Mouse (Mus musculus) forebrain, embryonic 10.5 days (tissue): ENCODE measurements around the gene Fan1. TPM values are rescaled to one million over a fixed set of nuclear protein-coding genes. Genes with fewer than 3 reads are reported as not detected.

Experiments used
- DNase-seq: peaks from one replicate; pipeline ENCODE4 v3.0.0-alpha.2; 2017; ENCODE audit warnings: low spot score; ENCODE audit errors: extremely low spot score
- H3K27ac ChIP-seq: fragments of 300-500 bp; sonication (generic); 2 replicates; pipeline ENCODE4 v1.5.1; 2016; ENCODE audit warnings: mild to moderate bottlenecking
- H3K27me3 ChIP-seq: fragments of 300-500 bp; sonication (generic); 2 replicates; pipeline ENCODE4 v1.6.1; 2016; ENCODE audit warnings: mild to moderate bottlenecking; ENCODE audit not compliant: poor library complexity, severe bottlenecking
- H3K36me3 ChIP-seq: fragments of 300-500 bp; sonication (generic); replicated peaks from 2 replicates; pipeline ENCODE4 v1.6.1; 2016; ENCODE audit warnings: mild to moderate bottlenecking, moderate library complexity
- H3K4me1 ChIP-seq: fragments of 300-500 bp; sonication (generic); 2 replicates; pipeline ENCODE4 v1.6.1; 2016
- H3K4me3 ChIP-seq: fragments of 300-500 bp; sonication (generic); 2 replicates; pipeline ENCODE4 v1.5.1; 2016; ENCODE audit warnings: mild to moderate bottlenecking, moderate library complexity
- H3K9me3 ChIP-seq: fragments of 300-500 bp; sonication (generic); 2 replicates; pipeline ENCODE4 v1.6.1; 2016; ENCODE audit warnings: mild to moderate bottlenecking, moderate library complexity
- WGBS: fragments of 180-500 bp; shearing (Covaris S2); methylation state at CpG from one replicate; pipeline ENCODE4 v1.1.7; 2016; 5-methylcytosine and 5-hydroxymethylcytosine counted together
- polyA plus RNA-seq: library from polyadenylated mRNA; unstranded; fragments of >200 nt; fragmentation: Nextera tagmentation; extraction: Ambion mirVana; gene quantifications from 2 replicates; pipeline ENCODE4 v1.2.1, GENCODE M21; 2016

The Fan1 gene
- polyA plus RNA-seq: 9.5 and 10.4 TPM in 2 replicates

GRCm38 (mm10) chr7:64373830-64374562 lies at the start of gene Fan1:
Fan1 (minus strand) TSS chr7:64374095.
- 5% methylated on average over 27 of the region's 27 CpGs for WGBS
- H3K27ac ChIP-seq: peak within 1 kb of the TSS; percentile 93
- peak; percentile 86 for DNase-seq
- H3K27me3 ChIP-seq: no peaks in the 10 kb centered on the region
- H3K4me1 ChIP-seq: peaks cover 14% of the 10 kb centered on the region
- H3K36me3 ChIP-seq: peaks cover 71% of the 10 kb centered on the region
- H3K9me3 ChIP-seq: no peaks in the 10 kb centered on the region
- peak within 1 kb of the TSS; percentile 72 for H3K4me3 ChIP-seq

- H3K27me3 ChIP-seq: no peaks in the 10 kb centered on the region
- WGBS: 93% methylated on average over 8 of the region's 8 CpGs
- H3K36me3 ChIP-seq: no peaks in the 10 kb centered on the region
- DNase-seq: no peak
- no peak overlapping the region for H3K4me3 ChIP-seq
- no peaks in the 10 kb centered on the region for H3K4me1 ChIP-seq
- no peak overlapping the region for H3K27ac ChIP-seq
- H3K9me3 ChIP-seq: no peaks in the 10 kb centered on the region
These were observed 30.1 kb upstream of the Fan1 start for GRCm38 (mm10) chr7:64403989-64404388.

GRCm38 (mm10) chr7:64402452-64402851 lies 28.6 kb upstream of the Fan1 start:
- 93% methylated on average over 4 of the region's 4 CpGs for WGBS

DNA sequence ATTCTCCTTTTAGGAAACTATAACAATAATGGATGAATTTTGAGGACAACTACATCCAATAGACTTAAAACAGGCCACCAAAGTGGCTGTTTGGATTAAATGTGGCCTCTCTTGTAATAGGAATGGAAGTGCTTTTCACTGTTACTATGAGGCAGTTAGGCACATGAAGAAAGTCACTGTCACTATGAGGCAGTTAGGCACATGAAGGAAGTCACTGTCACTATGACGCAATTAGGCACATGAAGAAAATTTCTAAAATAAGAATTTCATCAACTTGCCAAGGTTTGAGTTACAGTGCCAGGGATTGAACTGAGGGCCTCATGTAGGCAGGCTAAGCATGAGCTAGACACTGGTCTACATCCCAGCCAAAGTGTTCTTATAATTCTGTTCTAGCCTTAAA lies 26.8 kb upstream of the Fan1 start:
- H3K9me3 ChIP-seq: no peaks in the 10 kb centered on the region
- H3K36me3 ChIP-seq: no peaks in the 10 kb centered on the region
- DNase-seq: no peak
- no peaks in the 10 kb centered on the region for H3K4me1 ChIP-seq
- no peak overlapping the region for H3K4me3 ChIP-seq
- no peaks in the 10 kb centered on the region for H3K27me3 ChIP-seq
- 87% methylated on average over 1 of the region's 1 CpGs for WGBS
- no peak overlapping the region for H3K27ac ChIP-seq

More at GRCm38 (mm10) chr7:64402452-64402851, 28.6 kb upstream of the Fan1 start:
- DNase-seq: no peak
- Histone ChIP-seq H3K9me3 (no peaks in the 10 kb centered on the region), H3K4me3 (no peak overlapping the region), H3K27me3 (no peaks in the 10 kb centered on the region), H3K27ac (no peak overlapping the region), H3K36me3 (no peaks in the 10 kb centered on the region), H3K4me1 (no peaks in the 10 kb centered on the region)

- H3K9me3 ChIP-seq: no peaks in the 10 kb centered on the region
- H3K36me3 ChIP-seq: peaks cover 22% of the 10 kb centered on the region
- H3K4me3 ChIP-seq: peak overlapping the region; percentile 78
- WGBS: 2% methylated on average over 15 of the region's 15 CpGs
- peaks cover 24% of the 10 kb centered on the region for H3K4me1 ChIP-seq
- no peaks in the 10 kb centered on the region for H3K27me3 ChIP-seq
- DNase-seq: no peak
- H3K27ac ChIP-seq: peak overlapping the region; percentile 90
These were observed 18.9 kb upstream of the Fan1 start for GRCm38 (mm10) chr7:64392819-64393151.

- no peaks in the 10 kb centered on the region for H3K27me3 ChIP-seq
- no peaks in the 10 kb centered on the region for H3K9me3 ChIP-seq
- WGBS: under 1% methylated on average over 54 of the region's 54 CpGs
- H3K36me3 ChIP-seq: peaks cover 27% of the 10 kb centered on the region
- peaks cover 24% of the 10 kb centered on the region for H3K4me1 ChIP-seq
- H3K27ac ChIP-seq: peak within 1 kb of the TSS; percentile 90
- peak within 1 kb of the TSS; percentile 78 for H3K4me3 ChIP-seq
- peak; percentile 98 for DNase-seq
These were observed 18.4 kb upstream of the Fan1 start, which contains the start of the genes Mphosph10 and Mcee for GRCm38 (mm10) chr7:64392122-64392818. Mphosph10 (minus strand) TSS chr7:64392268. Mcee (plus strand) TSS chr7:64392607.

- peak overlapping the region; percentile 90 for H3K27ac ChIP-seq
- DNase-seq: no peak
These were observed 17.6 kb upstream of the Fan1 start for GRCm38 (mm10) chr7:64391479-64391878.

GRCm38 (mm10) chr7:64373147-64373829 lies 607 bp downstream of the Fan1 start:
- no peak for DNase-seq
- H3K27ac ChIP-seq: peak overlapping the region; percentile 93
- 18% methylated on average over 18 of the region's 18 CpGs for WGBS
- H3K9me3 ChIP-seq: no peaks in the 10 kb centered on the region
- peak overlapping the region; percentile 72 for H3K4me3 ChIP-seq
- peaks cover 71% of the 10 kb centered on the region for H3K36me3 ChIP-seq
- H3K4me1 ChIP-seq: peaks cover 14% of the 10 kb centered on the region
- H3K27me3 ChIP-seq: no peaks in the 10 kb centered on the region

More at GRCm38 (mm10) chr7:64391479-64391878, 17.6 kb upstream of the Fan1 start:
- 3% methylated on average over 8 of the region's 8 CpGs for WGBS
- peak overlapping the region; percentile 78 for H3K4me3 ChIP-seq
- no peaks in the 10 kb centered on the region for H3K27me3 ChIP-seq
- no peaks in the 10 kb centered on the region for H3K9me3 ChIP-seq
- peaks cover 35% of the 10 kb centered on the region for H3K36me3 ChIP-seq
- peaks cover 24% of the 10 kb centered on the region for H3K4me1 ChIP-seq

- H3K4me3 ChIP-seq: peak overlapping the region; percentile 72; the same call in 1 of the 2 replicates
These were observed 1.7 kb downstream of the Fan1 start for GRCm38 (mm10) chr7:64371940-64372878.

DNA sequence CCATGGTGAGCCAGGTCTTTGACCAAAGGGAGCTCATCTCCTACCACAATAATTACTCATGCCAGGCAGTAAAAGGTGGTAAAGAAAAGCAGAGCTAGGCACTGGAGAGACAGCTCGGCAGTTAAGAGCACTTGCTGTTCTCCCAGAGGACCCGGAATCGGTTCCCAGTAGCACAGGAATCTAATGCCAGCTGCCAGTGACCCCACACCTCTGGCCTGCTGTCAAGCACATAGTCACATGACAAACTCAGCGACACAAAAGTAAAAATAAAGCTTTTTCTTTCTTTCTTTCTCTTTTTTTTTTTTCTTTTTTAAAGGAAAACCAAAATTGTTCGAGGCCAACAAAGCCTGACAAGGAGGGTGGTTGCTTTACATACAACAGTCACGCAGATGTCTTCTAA lies 4.1 kb downstream of the Fan1 start:
- H3K4me1 ChIP-seq: peaks cover 14% of the 10 kb centered on the region
- H3K27ac ChIP-seq: no peak overlapping the region
- no peaks in the 10 kb centered on the region for H3K27me3 ChIP-seq
- no peak for DNase-seq
- no peak overlapping the region for H3K4me3 ChIP-seq
- H3K9me3 ChIP-seq: no peaks in the 10 kb centered on the region
- WGBS: 97% methylated on average over 6 of the region's 6 CpGs
- peaks cover 70% of the 10 kb centered on the region for H3K36me3 ChIP-seq

More at GRCm38 (mm10) chr7:64371940-64372878, 1.7 kb downstream of the Fan1 start:
- no peaks in the 10 kb centered on the region for H3K9me3 ChIP-seq
- 91% methylated on average over 23 of the region's 23 CpGs for WGBS
- H3K27me3 ChIP-seq: no peaks in the 10 kb centered on the region
- DNase-seq: no peak
- peaks cover 71% of the 10 kb centered on the region for H3K36me3 ChIP-seq
- peaks cover 14% of the 10 kb centered on the region for H3K4me1 ChIP-seq
- no peak overlapping the region for H3K27ac ChIP-seq

DNA sequence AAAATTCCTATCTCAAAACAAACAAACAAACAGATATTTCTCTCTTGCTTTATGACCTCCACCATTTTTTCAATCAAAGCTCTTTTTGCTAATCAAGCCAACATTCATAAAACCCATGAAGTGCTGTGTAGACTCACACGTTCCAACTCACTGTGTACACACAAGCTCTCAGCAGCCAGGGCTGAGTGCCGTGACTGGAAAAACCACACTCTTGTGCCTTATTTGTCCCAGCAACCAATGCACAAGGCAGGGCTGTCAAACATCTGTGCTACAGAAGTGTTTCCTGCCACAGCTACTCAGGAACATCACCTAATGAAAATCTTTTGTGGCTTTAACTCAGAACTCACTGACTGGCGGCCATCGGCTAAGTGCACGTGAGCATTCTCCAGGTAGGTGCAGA lies 8.0 kb downstream of the Fan1 start:
- Histone ChIP-seq H3K27me3 (no peaks in the 10 kb centered on the region), H3K4me3 (no peak overlapping the region), H3K9me3 (no peaks in the 10 kb centered on the region), H3K4me1 (0 out of 2 replicates have a peak, but pooled peaks cover under 1% of the 10 kb centered on the region), H3K27ac (no peak overlapping the region), H3K36me3 (peaks cover 96% of the 10 kb centered on the region)
- 97% methylated on average over 5 of the region's 5 CpGs for WGBS
- no peak for DNase-seq

DNA sequence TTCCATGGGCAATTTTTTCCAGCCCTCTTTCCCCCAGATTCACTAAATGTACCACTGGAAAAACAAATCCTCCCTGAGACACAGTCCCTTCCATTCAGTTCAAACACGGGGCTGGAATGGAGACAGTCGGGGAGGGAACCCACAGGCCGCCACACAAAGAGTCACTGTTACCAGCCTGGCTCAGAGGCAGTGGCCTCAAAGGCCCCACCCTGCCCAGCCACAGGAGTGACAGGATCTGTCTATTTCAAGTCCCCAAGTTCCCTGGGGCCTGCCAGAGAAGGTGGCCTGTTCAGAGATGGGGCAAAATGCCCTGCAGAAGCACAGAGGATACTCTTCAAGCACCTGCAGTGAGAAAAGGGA lies 13.3 kb downstream of the Fan1 start:
- Histone ChIP-seq H3K36me3 (peaks cover 90% of the 10 kb centered on the region), H3K4me1 (0 out of 2 replicates have a peak, but pooled peaks cover 4% of the 10 kb centered on the region), H3K4me3 (no peak overlapping the region), H3K27ac (no peak overlapping the region), H3K9me3 (no peaks in the 10 kb centered on the region), H3K27me3 (no peaks in the 10 kb centered on the region)
- WGBS: 53% methylated on average over 3 of the region's 3 CpGs
- DNase-seq: no peak
